ENCODE assay signal across 10 mouse cellular contexts in genomic region chr2:5806201-5806600, GRCm38 (mm10). TPM values are rescaled to one million over a fixed set of nuclear protein-coding genes. Genes with fewer than 3 reads are reported as not detected.
DNase-seq lines count a peak whose midpoint lies in the region; ATAC-seq and TF ChIP-seq lines count a peak whose summit lies in the region.
"Not testable (repeated sequence)": the region's sequence is repeated elsewhere in the genome, so short reads cannot be mapped to it uniquely, and the experiment has no call there.
"Had no signal": no experiment of that assay in that cellular context is flagged by ENCODE, and none has a peak within 500 bp of the region (broad histone marks: within the 10 kb centered on the region; RNA-seq: fewer than 3 reads in every experiment).

No protein-coding gene starts in this region.

- not testable (repeated sequence) for H3K4me1 ChIP-seq in lung, embryonic 14.5 days (ENCODE audit: insufficient read depth)

- not testable (repeated sequence) for H3K4me3 ChIP-seq in lung, embryonic 14.5 days (ENCODE audit: low read depth, low read length)

- not testable (repeated sequence) for ATAC-seq in lung, embryonic 14.5 days (ENCODE audit: insufficient read depth)

- H3K36me3 ChIP-seq in lung, embryonic 14.5 days (ENCODE audit: insufficient read depth): peaks cover 49% of the 10 kb centered on the region

- WGBS in lung, embryonic 14.5 days: 75% methylated on average over 3 of the region's 3 CpGs

- H3K4me2 ChIP-seq in lung, embryonic 14.5 days: not testable (repeated sequence)

- not testable (repeated sequence) for H3K9ac ChIP-seq in lung, embryonic 14.5 days

- not testable (repeated sequence) for H3K27ac ChIP-seq in lung, embryonic 14.5 days (ENCODE audit: low read depth)

- not testable (repeated sequence) for H3K27me3 ChIP-seq in lung, embryonic 14.5 days (ENCODE audit: insufficient read depth, low read length)

- TF ChIP-seq CTCF in lung, embryonic 14.5 days (IDR thresholded peaks at IDR 0.05; ENCODE audit: low read depth): peak; percentile 50

- not testable (repeated sequence) for H3K9me3 ChIP-seq in lung, embryonic 14.5 days (ENCODE audit: low read depth, low read length)

- peak; percentile 51 for DNase-seq in CD4-positive, CD25-positive, alpha-beta regulatory T cell, adult 2 months (ENCODE audit: low read depth, low spot score)
- peak; percentile 22 for DNase-seq in adrenal gland, postnatal 14 days
- DNase-seq in embryo, embryonic 10.5 days (ENCODE audit: low spot score): peak; percentile 42
- peak; percentile 14 to 33 for DNase-seq in heart, adult 18-20 months
- peak; percentile 45 for DNase-seq in kidney, postnatal 10 days
- DNase-seq in lung, embryonic 14.5 days: peak; percentile 74
- peak; percentile 63 for DNase-seq in retina, embryonic 14.5 days (ENCODE audit: low spot score)
- DNase-seq in thymus, postnatal 0 days (ENCODE audit: low spot score): peak; percentile 38

RNA-seq across cellular contexts. Expression of gene Nudt5, which starts 38.6 kb away (rescaled TPM):
- total RNA-seq in adrenal gland, postnatal 14 days (2021): 42.2 and 42.9 TPM in 2 replicates
- 10 to 100 TPM; 12.5 to 14.1 TPM for total RNA-seq in heart, adult 18-20 months (2021)
- polyA plus RNA-seq in lung, embryonic 14.5 days (2014; fragmentation: Nextera tagmentation; extraction: Ambion mirVana): 83.0 and 83.9 TPM in 2 replicates
- polyA plus RNA-seq in thymus, postnatal 0 days (2015; fragmentation: Nextera tagmentation; extraction: Ambion mirVana): 75.2 and 90.3 TPM in 2 replicates

RNA-seq across cellular contexts. Expression of gene Cdc123, which starts 38.8 kb away (rescaled TPM):
- 119 and 124 TPM in 2 replicates for total RNA-seq in adrenal gland, postnatal 14 days (2021)
- 10 to 100 TPM; 90.1 to 98.7 TPM for total RNA-seq in heart, adult 18-20 months (2021)
- polyA plus RNA-seq in lung, embryonic 14.5 days (2014; fragmentation: Nextera tagmentation; extraction: Ambion mirVana): 290 and 295 TPM in 2 replicates
- polyA plus RNA-seq in thymus, postnatal 0 days (2015; fragmentation: Nextera tagmentation; extraction: Ambion mirVana): 289 and 292 TPM in 2 replicates

RNA-seq across cellular contexts. Expression of gene Gm13199, which starts 56.5 kb away (rescaled TPM):
- total RNA-seq in adrenal gland, postnatal 14 days (2021): 0.86 and 1.4 TPM in 2 replicates
- total RNA-seq in heart, adult 18-20 months (2021): not detected
- polyA plus RNA-seq in lung, embryonic 14.5 days (2014; fragmentation: Nextera tagmentation; extraction: Ambion mirVana): 2.1 and 2.2 TPM in 2 replicates
- polyA plus RNA-seq in thymus, postnatal 0 days (2015; fragmentation: Nextera tagmentation; extraction: Ambion mirVana): 1.1 and 1.7 TPM in 2 replicates
- total RNA-seq: heart, postnatal 14 days had no signal
- polyA plus RNA-seq: erythroblast, embryonic 14.5 days had no signal

Comparison
In these comparisons a context has a peak if more than half of its experiments do, and no peak if none do; other contexts are left out.
1. DNase-seq: peak in every context shown above with its lines; median percentile 74 in lung, embryonic 14.5 days; 63 in retina, embryonic 14.5 days; 51 in CD4-positive, CD25-positive, alpha-beta regulatory T cell, adult 2 months; 45 in kidney, postnatal 10 days; 42 in embryo, embryonic 10.5 days; 38 in thymus, postnatal 0 days; 24 in heart, adult 18-20 months; 22 in adrenal gland, postnatal 14 days.